Mouse (Mus musculus) stomach, postnatal 0 days (tissue): Measurements from ENCODE around the gene Ifnar2.

Experiments
- CTCF ChIP-seq: IDR thresholded peaks from 2 replicates; pipeline ENCODE4 v1.5.1; 2016; ENCODE audit warnings: antibody characterized with exemption, low read depth, mild to moderate bottlenecking, moderate library complexity
- EP300 ChIP-seq: optimal IDR thresholded peaks from 2 replicates; pipeline ENCODE3; 2016; ENCODE audit warnings: antibody characterized with exemption

DNA sequence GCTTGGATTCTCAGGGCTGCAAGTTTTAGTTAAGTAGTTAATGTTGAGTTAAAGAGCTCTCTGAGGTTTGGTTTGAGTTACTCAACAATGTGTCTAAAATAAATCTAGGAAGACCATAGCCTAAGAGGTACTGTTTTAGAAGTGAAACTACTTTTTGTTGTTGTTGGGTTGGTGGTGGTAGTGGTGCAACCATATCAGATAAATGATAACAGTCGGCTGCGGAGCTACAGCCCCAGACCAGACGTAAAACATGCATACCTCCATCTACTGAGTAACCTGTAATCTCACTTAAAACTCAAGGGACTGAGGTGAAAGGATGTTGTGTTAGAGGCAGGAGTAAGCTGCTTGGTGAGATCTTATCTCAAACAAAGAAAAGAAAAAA is 1.7 kb downstream of the Ifnar2 start:
- TF ChIP-seq CTCF (no peak), EP300 (no peak)
